Mouse (Mus musculus): ENCODE data around the gene Pcnx.

Gene Pcnx

DNA sequence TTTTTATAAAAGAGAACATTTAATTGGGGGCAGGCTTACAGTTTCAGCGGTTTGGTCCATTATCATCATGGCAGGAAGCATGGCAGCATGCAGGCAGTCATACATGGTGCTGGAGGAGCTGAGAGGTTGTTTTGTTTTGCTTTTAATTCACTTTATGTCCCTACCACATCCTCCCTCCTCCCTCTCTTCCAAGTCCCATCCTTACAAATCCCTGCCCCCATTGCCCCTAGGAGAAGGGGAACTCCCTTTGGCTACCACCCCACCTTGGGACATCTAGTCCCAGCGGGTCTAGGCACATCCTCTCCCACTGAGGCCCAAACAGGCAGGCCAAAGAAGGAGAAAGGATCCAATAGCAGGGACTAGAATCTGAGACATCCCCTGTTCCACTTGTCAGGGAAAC lies 44.6 kb downstream of the Pcnx start:
- DNase-seq (ENCODE audit: low spot score), result no peak

- no peak for DNase-seq (ENCODE audit: low spot score)
Observed at GRCm38 (mm10) chr12:81905865-81906264, 46.0 kb downstream of the Pcnx start.

GRCm38 (mm10) chr12:81907741-81908357 lies 48.0 kb downstream of the Pcnx start:
- DNase-seq (ENCODE audit: low spot score), result no peak

DNA sequence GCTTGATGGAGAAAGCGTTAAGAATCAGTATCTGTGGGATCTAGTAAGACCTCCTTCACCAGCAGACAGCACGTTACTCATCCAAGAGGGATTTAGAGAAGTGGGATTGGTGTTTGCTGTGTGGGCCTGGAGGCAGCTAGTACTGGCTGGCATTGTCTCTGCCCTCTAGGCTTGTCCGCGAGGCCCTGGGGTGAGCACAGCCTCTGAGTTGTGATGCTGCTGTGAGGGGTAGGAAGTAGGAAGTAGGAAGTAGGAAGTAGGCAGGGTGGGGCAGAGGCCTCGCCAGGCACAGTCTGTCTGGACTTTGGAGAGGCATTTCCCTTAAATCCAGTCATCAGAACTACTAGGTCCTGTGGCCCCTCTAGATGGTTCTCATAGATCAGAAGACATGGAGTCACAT lies 50.6 kb downstream of the Pcnx start:
- DNase-seq (ENCODE audit: low spot score), result no peak

GRCm38 (mm10) chr12:81915176-81915950 lies 55.5 kb downstream of the Pcnx start:
- DNase-seq (ENCODE audit: low spot score), result peak; percentile 42

- DNase-seq (ENCODE audit: low spot score), result no peak
Observed at GRCm38 (mm10) chr12:81918346-81918745, 58.5 kb downstream of the Pcnx start.

GRCm38 (mm10) chr12:81918886-81919285 lies 59.1 kb downstream of the Pcnx start:
- DNase-seq (ENCODE audit: low spot score), result no peak

DNA sequence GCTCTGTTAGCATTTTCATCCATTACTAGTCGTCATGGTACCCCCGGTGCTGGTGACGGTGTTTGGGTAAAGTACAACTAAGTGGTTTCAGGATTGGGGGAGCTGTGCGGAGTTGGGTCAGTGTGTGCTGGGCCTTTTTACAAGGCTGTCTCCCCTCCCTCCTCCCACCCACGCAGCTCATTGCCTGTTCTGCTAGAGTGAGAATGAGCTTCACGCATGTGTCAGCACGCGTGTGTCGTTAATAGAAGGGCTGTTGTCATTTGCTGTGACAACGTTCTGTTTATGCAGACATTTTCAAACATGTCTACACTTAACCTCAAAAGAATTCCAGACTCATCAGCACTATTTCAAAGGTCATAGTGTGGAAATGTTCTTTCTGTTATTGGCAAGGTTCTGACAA lies 60.2 kb downstream of the Pcnx start:
- DNase-seq (ENCODE audit: low spot score), result no peak

DNA sequence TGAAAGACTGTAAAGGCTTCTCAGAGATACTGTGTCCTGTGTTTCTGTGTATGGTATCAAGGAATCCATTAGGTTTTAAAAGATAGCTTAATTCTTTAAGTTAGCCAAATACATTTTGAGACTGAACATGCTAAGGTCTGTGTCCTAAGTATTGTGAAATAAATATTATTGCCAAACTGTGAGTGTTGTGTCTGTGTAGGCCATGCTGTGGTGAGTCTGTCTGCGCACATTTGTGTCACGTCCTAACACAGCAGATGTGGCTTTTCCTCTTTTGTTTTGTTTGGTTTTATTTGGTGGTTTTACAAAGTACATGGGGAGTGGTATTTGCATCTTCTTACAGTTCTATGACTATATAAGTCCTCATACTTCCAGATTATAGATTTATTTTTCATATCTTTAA lies 60.8 kb downstream of the Pcnx start:
- DNase-seq (ENCODE audit: low spot score), result no peak

DNA sequence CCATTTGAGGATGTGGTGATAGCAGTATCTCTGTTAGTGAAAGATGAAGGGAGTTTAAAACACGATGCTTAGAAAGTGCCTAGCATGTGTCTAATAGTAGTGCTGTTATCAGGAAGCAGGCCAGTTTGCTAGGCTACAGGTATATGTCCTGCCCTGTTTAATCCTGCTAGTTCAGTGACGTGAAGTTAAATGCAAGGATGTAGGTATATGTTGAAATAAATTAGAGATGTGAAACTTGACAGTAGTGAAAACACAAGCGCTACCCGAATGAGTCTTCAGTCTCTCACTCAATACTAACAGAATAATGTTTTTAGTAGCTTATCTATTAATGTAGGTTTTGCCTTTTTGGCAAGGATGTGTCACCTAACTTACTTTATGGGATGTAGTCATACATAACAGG lies 62.0 kb downstream of the Pcnx start:
- no peak for DNase-seq (ENCODE audit: low spot score)

DNA sequence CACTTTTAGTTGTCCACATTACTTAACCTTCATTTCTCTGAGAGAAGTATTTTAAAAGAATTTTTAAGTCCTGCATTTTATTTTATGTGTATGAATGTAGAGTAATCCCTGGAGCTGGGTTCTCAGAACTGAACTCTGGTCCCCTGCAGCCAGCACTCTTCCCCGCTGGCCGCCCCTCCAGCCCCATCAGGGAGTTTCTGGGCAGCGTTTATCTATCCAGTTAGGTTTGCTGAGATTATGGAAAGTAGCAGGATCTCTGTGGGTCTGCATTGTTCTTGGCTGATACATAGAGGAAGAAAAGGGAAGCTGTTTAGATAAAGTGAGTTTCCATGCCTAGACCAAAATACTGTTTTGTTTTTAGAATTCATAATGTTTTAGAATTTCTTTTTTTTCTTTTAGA lies 63.0 kb downstream of the Pcnx start:
- no peak for DNase-seq (ENCODE audit: low spot score)

GRCm38 (mm10) chr12:81927163-81927562 lies 67.3 kb downstream of the Pcnx start:
- no peak for DNase-seq (ENCODE audit: low spot score)

DNA sequence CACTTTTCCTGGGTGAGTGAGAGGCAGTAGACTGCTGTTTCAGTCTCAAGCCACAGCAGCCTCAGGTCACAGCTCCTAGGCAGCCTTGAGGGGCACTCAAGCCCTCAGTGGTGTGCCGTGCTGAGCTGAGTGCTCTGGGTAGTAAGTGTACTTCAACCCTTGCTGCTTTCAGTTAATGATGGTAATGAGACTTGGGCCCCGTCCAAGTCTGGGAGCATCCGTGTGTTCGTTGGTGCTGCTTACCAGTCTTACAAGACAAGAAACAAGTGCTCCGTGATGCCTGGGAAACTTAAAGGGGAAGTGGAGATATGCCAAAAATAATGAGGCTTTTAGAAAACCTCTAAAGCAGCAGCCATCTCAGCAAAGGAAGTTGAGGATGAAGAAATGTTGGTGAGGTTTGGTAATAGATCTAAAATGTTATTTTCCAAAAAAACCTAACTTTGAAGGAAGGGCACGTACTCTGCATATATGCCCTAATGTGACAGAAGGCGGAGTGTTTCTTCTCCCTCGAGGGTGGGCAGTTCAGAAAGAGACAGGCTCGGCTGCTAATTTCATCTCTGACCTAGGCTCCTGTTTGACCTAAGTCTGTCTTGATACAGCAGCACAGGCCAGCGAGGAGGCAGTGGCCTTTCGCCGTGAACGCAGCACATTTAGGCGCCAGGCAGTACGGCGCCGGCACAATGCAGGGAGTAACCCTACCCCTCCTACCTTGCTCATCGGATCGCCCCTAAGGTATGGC lies 68.0 kb downstream of the Pcnx start:
- DNase-seq (ENCODE audit: low spot score), result no peak

DNA sequence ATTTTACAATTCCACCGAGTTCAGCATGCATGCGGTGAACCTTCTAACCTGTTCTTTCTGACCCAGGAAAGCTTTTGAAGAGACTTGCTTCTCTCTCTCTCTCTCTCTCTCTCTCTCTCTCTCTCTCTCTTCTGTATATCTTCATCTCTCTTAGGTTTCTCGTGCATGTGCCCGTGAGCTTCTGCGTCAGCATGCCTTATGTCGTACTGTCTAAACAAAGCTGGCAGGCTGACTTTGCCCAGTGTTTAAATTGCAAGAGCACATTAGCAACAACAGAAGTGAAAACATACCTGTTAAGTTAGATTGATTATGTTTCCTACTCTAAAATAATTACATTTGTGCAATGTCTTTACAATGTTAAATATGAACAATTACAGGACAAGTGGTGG lies 68.6 kb downstream of the Pcnx start:
- DNase-seq (ENCODE audit: low spot score), result no peak

GRCm38 (mm10) chr12:81932015-81932414 lies 72.2 kb downstream of the Pcnx start:
- DNase-seq (ENCODE audit: low spot score), result no peak

DNA sequence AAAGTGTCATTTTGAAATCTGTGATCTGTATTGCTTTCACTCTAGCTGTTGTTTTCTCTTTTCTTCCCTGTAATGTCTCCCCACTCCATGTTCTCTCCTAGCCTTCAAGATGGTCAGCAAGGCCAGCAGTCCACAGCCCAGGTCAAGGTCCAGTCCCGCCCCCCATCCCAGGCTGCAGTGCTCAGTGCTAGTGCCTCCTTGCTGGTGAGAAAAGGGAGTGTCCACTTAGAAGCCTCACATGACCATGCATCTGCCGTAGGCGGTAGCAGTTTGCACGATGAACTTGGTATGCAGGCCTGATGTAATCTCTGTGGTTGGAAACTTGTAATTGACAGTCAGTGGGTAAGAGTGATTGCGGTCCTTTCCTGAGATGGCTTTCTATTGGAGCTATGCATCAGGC lies 73.6 kb downstream of the Pcnx start:
- DNase-seq (ENCODE audit: low spot score), result peak; percentile 84

DNA sequence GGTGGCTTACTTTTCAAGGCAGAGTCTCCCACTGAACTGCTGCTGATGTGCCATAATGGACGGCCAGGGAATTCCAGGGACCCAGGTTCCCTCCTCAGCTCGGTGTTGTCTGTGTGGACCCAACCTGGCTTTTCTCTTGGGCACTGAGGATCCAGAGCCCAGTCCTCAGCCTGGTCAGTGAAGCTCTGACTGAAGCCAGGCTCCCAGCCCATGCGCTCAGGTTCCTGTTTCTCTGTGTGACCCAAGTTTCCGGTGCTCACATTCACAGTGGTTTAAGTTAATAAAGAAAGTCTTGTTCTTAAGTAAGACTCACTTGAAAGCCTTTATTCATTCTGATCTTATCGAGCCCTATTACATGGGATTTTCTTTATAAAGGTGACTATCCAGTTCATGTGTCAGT lies 74.7 kb downstream of the Pcnx start:
- no peak for DNase-seq (ENCODE audit: low spot score)

GRCm38 (mm10) chr12:81936066-81936465 lies 76.2 kb downstream of the Pcnx start:
- DNase-seq (ENCODE audit: low spot score), result no peak

GRCm38 (mm10) chr12:81941191-81941590 lies 81.4 kb downstream of the Pcnx start:
- no peak for DNase-seq (ENCODE audit: low spot score)

GRCm38 (mm10) chr12:81943331-81944062 lies 83.7 kb downstream of the Pcnx start:
- DNase-seq (ENCODE audit: low spot score), result no peak

DNA sequence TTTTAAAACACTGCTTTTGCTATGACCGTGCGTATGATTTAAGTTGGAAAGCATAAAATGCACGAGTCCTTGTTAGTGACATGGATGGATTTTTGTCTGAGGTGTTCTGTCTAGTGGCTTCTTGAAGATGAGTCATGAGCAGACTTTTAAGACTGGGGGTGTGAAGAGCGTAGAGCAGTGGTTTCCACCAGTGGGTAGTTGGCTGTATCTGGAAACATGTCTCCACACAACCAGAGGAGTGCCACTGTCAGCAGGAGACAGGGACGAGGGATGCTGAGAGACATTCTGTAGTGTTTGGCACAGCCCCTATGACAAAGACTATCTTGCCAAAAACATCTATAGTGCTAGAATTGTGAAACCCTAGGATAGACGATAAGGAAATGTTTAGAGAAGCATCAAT lies 89.2 kb downstream of the Pcnx start:
- DNase-seq (ENCODE audit: low spot score), result no peak

GRCm38 (mm10) chr12:81950016-81950415 lies 90.2 kb downstream of the Pcnx start:
- DNase-seq (ENCODE audit: low spot score), result no peak

- no peak for DNase-seq (ENCODE audit: low spot score)
Observed at GRCm38 (mm10) chr12:81958351-81958750, 98.5 kb downstream of the Pcnx start.

Measured in yolk sac, embryonic 10.5 days (tissue).